Mouse (Mus musculus): ENCODE data around the gene Eif5a. TPM values are rescaled to one million over a fixed set of nuclear protein-coding genes. Genes with fewer than 3 reads are reported as not detected.

The Eif5a gene
- total and polyA plus RNA-seq, 3 experiments: 1,419 to 3,314 (median 2,729) TPM

GRCm38 (mm10) chr11:69876186-69876585, 45.6 kb downstream of the Eif5a start:
- H3K36me3 ChIP-seq (replicated peaks in 1 of 2; ENCODE audit: control insufficient read depth in 1 of 2, insufficient read depth in 1 of 2, low read length in 1 of 2): peaks cover 0 to 14% of the 10 kb centered on the region in 2 experiments
- H3K27me3 ChIP-seq (replicated peaks): no peaks in the 10 kb centered on the region
- H3K4me2 ChIP-seq (ENCODE audit: insufficient read depth, low read depth, poor library complexity, severe bottlenecking): peak overlapping the region; percentile 41
- peaks cover 22 to 76% of the 10 kb centered on the region in 2 experiments for H3K4me1 ChIP-seq (ENCODE audit: control insufficient read depth in 1 of 2, insufficient read depth in 2 of 2)
- peak overlapping the region; percentile 8 for H3K9ac ChIP-seq (ENCODE audit: insufficient read depth, low read depth)
- peak overlapping the region; percentile 23; the same call in 1 of the 2 replicates for H3K27ac ChIP-seq (ENCODE audit: insufficient read depth, low read depth)
- no peaks in the 10 kb centered on the region for H3K79me2 ChIP-seq (replicated peaks; ENCODE audit: control insufficient read depth, extremely low read depth, insufficient read depth, poor library complexity, severe bottlenecking)
- in situ Hi-C loops (cut with MboI; ENCODE audit: low pct_ligation_motif_present, low pct_unique_long_range_greater_than_20kb, low sequenced_read_pairs): loop anchor here (5.0 kb wide), 2 partner anchors 74 to 194 kb away; partner anchors contain the start of genes Fgf11 and Senp3
- peak; percentile 81 for DNase-seq (ENCODE audit: extremely low read depth)
- no peaks in the 10 kb centered on the region for H3K9me3 ChIP-seq (replicated peaks; ENCODE audit: low read length)
- TF ChIP-seq IRF4 (IDR thresholded peaks at IDR 0.05; ENCODE audit: low read depth, low read length) (peak; percentile 39; the same call in 1 of the 2 replicates), MAZ (IDR thresholded peaks at IDR 0.05; ENCODE audit: low read depth, low read length) (no peak), NELFE (IDR thresholded peaks at IDR 0.05; ENCODE audit: low read depth, low read length) (no peak), TCF12 (IDR thresholded peaks at IDR 0.05; ENCODE audit: low read depth, low read length) (peak; percentile 35; the same call in 1 of the 2 replicates), EP300 (IDR thresholded peaks at IDR 0.05; ENCODE audit: low read length) (no peak; the same call in 1 of the 2 replicates), USF1 (IDR thresholded peaks at IDR 0.05; ENCODE audit: low read depth, low read length) (no peak)
- dilution Hi-C loops (cut with MboI; ENCODE audit: extremely low pct_ligation_motif_present, extremely low pct_unique_long_range_greater_than_20kb, low sequenced_read_pairs): no loop called here
- H3K4me3 ChIP-seq (replicated peaks in 1 of 3; ENCODE audit: low read depth in 2 of 3, low read length in 2 of 3, poor library complexity in 1 of 3): peak overlapping the region in 2 of 3 experiments; percentile 15 to 25

- Histone ChIP-seq H3K36me3 (replicated peaks in 1 of 2; ENCODE audit: control insufficient read depth in 1 of 2, insufficient read depth in 1 of 2, low read length in 1 of 2) (no peaks in the 10 kb centered on the region), H3K4me2 (ENCODE audit: insufficient read depth, low read depth, poor library complexity, severe bottlenecking) (no peak overlapping the region), H3K9me3 (replicated peaks; ENCODE audit: low read length) (no peaks in the 10 kb centered on the region), H3K27ac (ENCODE audit: insufficient read depth, low read depth) (no peak overlapping the region), H3K4me1 (ENCODE audit: control insufficient read depth in 1 of 2, insufficient read depth in 2 of 2) (peaks cover 4 to 51% of the 10 kb centered on the region in 2 experiments), H3K79me2 (replicated peaks; ENCODE audit: control insufficient read depth, extremely low read depth, insufficient read depth, poor library complexity, severe bottlenecking) (no peaks in the 10 kb centered on the region), H3K9ac (ENCODE audit: insufficient read depth, low read depth) (no peak overlapping the region), H3K4me3 (replicated peaks in 1 of 3; ENCODE audit: low read depth in 2 of 3, low read length in 2 of 3, poor library complexity in 1 of 3) (no peak overlapping the region), H3K27me3 (replicated peaks) (peaks cover 6% of the 10 kb centered on the region)
- DNase-seq (ENCODE audit: extremely low read depth): no peak
- dilution Hi-C loops (cut with MboI; ENCODE audit: extremely low pct_ligation_motif_present, extremely low pct_unique_long_range_greater_than_20kb, low sequenced_read_pairs): no loop called here
- in situ Hi-C loops (cut with MboI; ENCODE audit: low pct_ligation_motif_present, low pct_unique_long_range_greater_than_20kb, low sequenced_read_pairs): no loop called here
- TF ChIP-seq JUND (conservative IDR thresholded peaks at IDR 0.05; ENCODE audit: low read depth, low read length) (no peak), ETS1 (conservative IDR thresholded peaks at IDR 0.05; ENCODE audit: low read depth, low read length) (no peak), PAX5 (IDR thresholded peaks at IDR 0.05; ENCODE audit: low read length) (no peak), SIN3A (IDR thresholded peaks at IDR 0.05; ENCODE audit: low read length) (no peak), MAFK (IDR thresholded peaks at IDR 0.05; ENCODE audit: insufficient replicate concordance, low read length) (no peak), ZMIZ1 (IDR thresholded peaks at IDR 0.05; ENCODE audit: low read depth, low read length) (no peak), RCOR1 (conservative IDR thresholded peaks at IDR 0.05; ENCODE audit: low read depth, low read length) (no peak), MAX (IDR thresholded peaks at IDR 0.05; ENCODE audit: low read length) (no peak), POLR2AphosphoS2 (IDR thresholded peaks at IDR 0.05; ENCODE audit: low read depth, low read length) (no peak), MAZ (IDR thresholded peaks at IDR 0.05; ENCODE audit: low read depth, low read length) (no peak), KAT2A (IDR thresholded peaks at IDR 0.05; ENCODE audit: insufficient replicate concordance, low read length) (no peak), JUN (IDR thresholded peaks at IDR 0.05; ENCODE audit: insufficient read depth, low read depth, low read length) (no peak), GABPA (IDR thresholded peaks at IDR 0.05; ENCODE audit: insufficient replicate concordance, low read depth, low read length) (no peak), NELFE (IDR thresholded peaks at IDR 0.05; ENCODE audit: low read depth, low read length) (no peak), E2F4 (IDR thresholded peaks at IDR 0.05; ENCODE audit: insufficient replicate concordance, low read depth, low read length) (no peak), ELF1 (IDR thresholded peaks at IDR 0.05; ENCODE audit: low read depth, low read length) (no peak)
Measured at GRCm38 (mm10) chr11:69872451-69872850, 49.3 kb downstream of the Eif5a start.
